In genomic region chr2:112909142-112909541, GRCm38 (mm10) we compare ENCODE assay signal across 17 mouse cellular contexts.
"Had no signal": no experiment of that assay in that cellular context is flagged by ENCODE, and none has a peak within 500 bp of the region (broad histone marks: within the 10 kb centered on the region; RNA-seq: fewer than 3 reads in every experiment).

No protein-coding gene starts in this region.

- H3K4me2 ChIP-seq: lung, embryonic 15.5 days; midbrain, embryonic 11.5 days; midbrain, embryonic 13.5 days; midbrain, embryonic 15.5 days; neural tube, embryonic 12.5 days; stomach, embryonic 15.5 days had no signal

- H3K27me3 ChIP-seq: lung, embryonic 15.5 days; megakaryocyte, embryonic 14.5 days; midbrain, embryonic 13.5 days; midbrain, embryonic 15.5 days; neural tube, embryonic 12.5 days; stomach, embryonic 15.5 days had no signal

- H3K4me1 ChIP-seq: lung, embryonic 15.5 days; megakaryocyte, embryonic 14.5 days; midbrain, embryonic 13.5 days; midbrain, embryonic 15.5 days; neural tube, embryonic 12.5 days; stomach, embryonic 15.5 days had no signal

- H3K4me3 ChIP-seq: lung, embryonic 15.5 days; megakaryocyte, embryonic 14.5 days; midbrain, embryonic 13.5 days; midbrain, embryonic 15.5 days; neural tube, embryonic 12.5 days; stomach, embryonic 15.5 days had no signal

- H3K27ac ChIP-seq: lung, embryonic 15.5 days; macrophage; midbrain, embryonic 13.5 days; midbrain, embryonic 15.5 days; neural tube, embryonic 12.5 days; stomach, embryonic 15.5 days; stomach, postnatal 0 days had no signal

- H3K9me3 ChIP-seq: lung, embryonic 15.5 days; megakaryocyte, embryonic 14.5 days; midbrain, embryonic 13.5 days; midbrain, embryonic 15.5 days; neural tube, embryonic 12.5 days; stomach, embryonic 15.5 days had no signal

- H3K9ac ChIP-seq: lung, embryonic 15.5 days; midbrain, embryonic 13.5 days; midbrain, embryonic 15.5 days; neural tube, embryonic 12.5 days; stomach, embryonic 15.5 days had no signal

- DNase-seq: lung, adult 2 months; lung, postnatal 14 days; lung, postnatal 36 days; right cerebral cortex, postnatal 14 days; thymus, adult 2 months; thymus, postnatal 25 days; thymus, postnatal 4 days had no signal

- H3K36me3 ChIP-seq: lung, embryonic 15.5 days; midbrain, embryonic 13.5 days; midbrain, embryonic 15.5 days; neural tube, embryonic 12.5 days; stomach, embryonic 15.5 days had no signal

- ATAC-seq: lung, postnatal 0 days; midbrain, embryonic 13.5 days; midbrain, embryonic 15.5 days had no signal
